Mouse (Mus musculus) kidney, adult 8-10 months (tissue): ENCODE data around the gene 4933425L06Rik.

Source experiments
- DNase-seq, 2 experiments: peaks; one replicate each; pipeline ENCODE4 v3.0.0; 2022

The 4933425L06Rik gene

GRCm38 (mm10) chr13:105081862-105082261 is at the start of gene 4933425L06Rik:
Gene 4933425L06Rik (plus strand): TSS chr13:105082122.
- DNase-seq, result no peak

GRCm38 (mm10) chr13:105037816-105038215 is 44.1 kb upstream of the 4933425L06Rik start:
- DNase-seq, result no peak

GRCm38 (mm10) chr13:105038334-105038733 is 43.6 kb upstream of the 4933425L06Rik start:
- DNase-seq, result no peak

GRCm38 (mm10) chr13:105043882-105044281 is 38.0 kb upstream of the 4933425L06Rik start:
- DNase-seq, result no peak

- no peak for DNase-seq
Observed at GRCm38 (mm10) chr13:105047377-105047776, 34.5 kb upstream of the 4933425L06Rik start.

- DNase-seq, result no peak
Observed at GRCm38 (mm10) chr13:105048662-105049061, 33.3 kb upstream of the 4933425L06Rik start.

- no peak for DNase-seq
Observed at GRCm38 (mm10) chr13:105051432-105051831, 30.5 kb upstream of the 4933425L06Rik start.

- no peak for DNase-seq
Observed at GRCm38 (mm10) chr13:105053618-105054017, 28.3 kb upstream of the 4933425L06Rik start.

- peak in 1 of 2 experiments; percentile 15 for DNase-seq
Observed at GRCm38 (mm10) chr13:105054181-105054940, 27.6 kb upstream of the 4933425L06Rik start, which contains the start of gene Rgs7bp. Gene Rgs7bp (minus strand): TSS chr13:105054930.

- DNase-seq, result no peak
Observed at GRCm38 (mm10) chr13:105054941-105055309, 27.0 kb upstream of the 4933425L06Rik start.

GRCm38 (mm10) chr13:105055374-105055773 is 26.5 kb upstream of the 4933425L06Rik start:
- no peak for DNase-seq

GRCm38 (mm10) chr13:105066119-105066518 is 15.8 kb upstream of the 4933425L06Rik start:
- DNase-seq, result no peak

GRCm38 (mm10) chr13:105066890-105067845 is 14.8 kb upstream of the 4933425L06Rik start:
- no peak for DNase-seq

- DNase-seq, result no peak
Observed at GRCm38 (mm10) chr13:105089276-105089675, 7.4 kb downstream of the 4933425L06Rik start.

GRCm38 (mm10) chr13:105096316-105096715 is 14.4 kb downstream of the 4933425L06Rik start:
- no peak for DNase-seq

GRCm38 (mm10) chr13:105100705-105101104 is 18.8 kb downstream of the 4933425L06Rik start:
- DNase-seq, result no peak

GRCm38 (mm10) chr13:105104385-105104784 is 22.5 kb downstream of the 4933425L06Rik start:
- DNase-seq, result no peak

- DNase-seq, result no peak
Observed at GRCm38 (mm10) chr13:105111599-105111998, 29.7 kb downstream of the 4933425L06Rik start.

- DNase-seq, result no peak
Observed at GRCm38 (mm10) chr13:105121617-105122016, 39.7 kb downstream of the 4933425L06Rik start.

- no peak for DNase-seq
Observed at GRCm38 (mm10) chr13:105122092-105122491, 40.2 kb downstream of the 4933425L06Rik start.

- DNase-seq, result no peak
Observed at GRCm38 (mm10) chr13:105130080-105130479, 48.2 kb downstream of the 4933425L06Rik start.

GRCm38 (mm10) chr13:105132370-105132769 is 50.4 kb downstream of the 4933425L06Rik start:
- no peak for DNase-seq

- no peak for DNase-seq
Observed at GRCm38 (mm10) chr13:105132776-105133175, 50.9 kb downstream of the 4933425L06Rik start.
